Mouse (Mus musculus): ENCODE measurements at regions not wholly inside any gene's neighbourhood (a gene's known extent, or its start where the extent isn't known, plus 50 kb on each side); places are given as distances from the start of the nearest gene placed in this dataset.

DNA sequence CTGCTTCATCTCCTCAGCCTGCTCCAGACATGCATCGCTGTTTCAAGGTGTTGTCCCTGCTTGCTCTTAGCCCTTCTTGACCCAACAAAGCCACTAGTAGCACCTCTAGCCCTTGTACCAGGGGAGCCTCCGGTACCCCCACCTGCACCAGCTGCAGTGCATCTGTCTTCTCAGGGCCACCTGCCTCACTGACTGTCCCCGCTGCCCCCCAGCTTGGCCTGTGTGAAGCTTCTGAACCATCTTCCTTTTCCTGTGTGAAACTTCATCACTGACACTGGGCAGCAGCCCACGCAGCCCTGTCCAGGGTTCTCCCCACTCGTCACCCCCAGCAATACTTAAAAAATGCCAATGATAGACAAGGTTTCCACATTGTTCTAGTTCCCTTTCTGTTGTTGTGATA is 116.2 kb downstream of the Plxna1 start:
- WGBS: 93% methylated on average over 5 of the region's 5 CpGs
- ATAC-seq (ENCODE audit: low FRiP score, low read depth): no peak
- no peaks in the 10 kb centered on the region for H3K9me3 ChIP-seq
- H3K27me3 ChIP-seq: peaks cover 3% of the 10 kb centered on the region; the same call in 1 of the 2 replicates
- no peak overlapping the region for H3K4me2 ChIP-seq (replicated peaks)
- H3K4me1 ChIP-seq: peaks cover 19% of the 10 kb centered on the region
- H3K36me3 ChIP-seq: no peaks in the 10 kb centered on the region
- no peak overlapping the region for H3K4me3 ChIP-seq
- no peak overlapping the region for H3K9ac ChIP-seq (replicated peaks)
- H3K27ac ChIP-seq (replicated peaks): no peak overlapping the region

DNA sequence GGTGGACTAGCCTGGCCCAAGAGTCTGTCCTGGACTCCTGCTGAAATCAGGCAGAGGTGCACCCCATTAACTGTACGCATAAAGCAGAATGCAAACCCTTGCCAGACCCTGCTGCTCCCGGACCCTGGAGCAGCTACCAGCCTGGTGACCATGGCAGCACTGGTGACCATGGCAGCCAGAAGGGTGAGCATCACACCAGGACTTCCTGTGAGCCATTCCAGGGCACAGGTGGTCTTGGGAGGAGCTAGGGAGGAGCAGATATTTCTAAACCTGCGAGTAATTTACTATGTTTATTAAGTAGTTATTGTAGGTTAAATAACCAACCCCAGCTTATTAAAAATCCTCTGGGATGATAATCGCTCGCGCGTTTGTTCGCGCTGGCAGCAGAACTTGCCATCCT is 113.8 kb downstream of the Plxna1 start:
- H3K36me3 ChIP-seq: no peaks in the 10 kb centered on the region
- no peak overlapping the region for H3K27ac ChIP-seq (replicated peaks)
- no peaks in the 10 kb centered on the region for H3K9me3 ChIP-seq
- peaks cover 4% of the 10 kb centered on the region for H3K4me1 ChIP-seq
- WGBS: 88% methylated on average over 9 of the region's 9 CpGs
- no peak for ATAC-seq (ENCODE audit: low FRiP score, low read depth)
- no peak overlapping the region for H3K9ac ChIP-seq (replicated peaks)
- no peak overlapping the region for H3K4me3 ChIP-seq
- peaks cover 3% of the 10 kb centered on the region; the same call in 1 of the 2 replicates for H3K27me3 ChIP-seq
- no peak overlapping the region for H3K4me2 ChIP-seq (replicated peaks)

DNA sequence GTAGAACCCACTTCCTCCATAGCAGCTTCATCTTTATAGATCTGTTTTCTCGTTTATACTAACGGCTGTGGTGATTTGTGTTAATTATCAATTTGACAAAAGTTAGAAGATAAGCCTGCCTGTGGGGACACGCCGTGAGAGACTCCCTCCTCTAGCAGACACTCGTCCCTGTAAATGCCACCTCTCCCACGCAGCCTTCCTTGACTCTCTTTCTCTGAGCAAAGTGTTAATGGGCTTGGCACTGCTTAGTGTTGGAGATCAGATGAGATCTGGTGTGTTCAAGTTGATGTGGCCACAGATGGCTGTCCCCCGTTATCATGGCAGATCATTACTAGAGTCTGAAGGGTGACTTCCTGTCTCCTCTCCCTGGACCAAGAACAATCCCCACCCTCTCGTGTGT is 113.1 kb downstream of the Plxna1 start:
- H3K36me3 ChIP-seq: no peaks in the 10 kb centered on the region
- H3K27me3 ChIP-seq: peaks cover 3% of the 10 kb centered on the region; the same call in 1 of the 2 replicates
- H3K4me1 ChIP-seq: peaks cover 8% of the 10 kb centered on the region
- no peak overlapping the region for H3K27ac ChIP-seq (replicated peaks)
- H3K9ac ChIP-seq (replicated peaks): no peak overlapping the region
- ATAC-seq (ENCODE audit: low FRiP score, low read depth): no peak
- no peak overlapping the region for H3K4me3 ChIP-seq
- H3K9me3 ChIP-seq: no peaks in the 10 kb centered on the region
- WGBS: 82% methylated on average over 8 of the region's 8 CpGs
- no peak overlapping the region for H3K4me2 ChIP-seq (replicated peaks)

DNA sequence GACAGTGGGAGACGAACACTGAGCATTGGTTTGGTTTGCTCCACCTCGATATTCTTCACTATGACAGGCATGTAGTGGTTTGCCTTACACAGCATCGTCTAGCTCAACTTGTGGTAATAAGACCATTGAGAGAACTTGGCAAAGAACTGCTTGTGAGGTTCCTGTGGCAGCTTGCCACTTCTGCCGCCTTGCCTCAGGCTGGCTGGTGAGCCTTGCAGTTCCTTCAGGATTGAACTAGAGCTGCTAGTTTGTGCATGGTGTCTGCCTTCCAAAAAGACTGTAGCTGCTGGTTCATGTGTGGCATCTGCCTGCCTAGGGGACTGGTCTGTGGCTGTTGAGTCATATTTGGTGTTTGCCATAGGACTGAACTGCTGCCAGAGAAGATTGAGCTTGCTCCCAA is 110.8 kb downstream of the Plxna1 start:
- peaks cover 4% of the 10 kb centered on the region; the same call in 1 of the 2 replicates for H3K4me1 ChIP-seq
- H3K9me3 ChIP-seq: no peaks in the 10 kb centered on the region
- H3K4me3 ChIP-seq: no peak overlapping the region
- H3K27ac ChIP-seq (replicated peaks): no peak overlapping the region
- no peak overlapping the region for H3K9ac ChIP-seq (replicated peaks)
- H3K27me3 ChIP-seq: peaks cover 3% of the 10 kb centered on the region; the same call in 1 of the 2 replicates
- WGBS: 89% methylated on average over 4 of the region's 4 CpGs
- no peak for ATAC-seq (ENCODE audit: low FRiP score, low read depth)
- H3K4me2 ChIP-seq (replicated peaks): no peak overlapping the region
- no peaks in the 10 kb centered on the region for H3K36me3 ChIP-seq

DNA sequence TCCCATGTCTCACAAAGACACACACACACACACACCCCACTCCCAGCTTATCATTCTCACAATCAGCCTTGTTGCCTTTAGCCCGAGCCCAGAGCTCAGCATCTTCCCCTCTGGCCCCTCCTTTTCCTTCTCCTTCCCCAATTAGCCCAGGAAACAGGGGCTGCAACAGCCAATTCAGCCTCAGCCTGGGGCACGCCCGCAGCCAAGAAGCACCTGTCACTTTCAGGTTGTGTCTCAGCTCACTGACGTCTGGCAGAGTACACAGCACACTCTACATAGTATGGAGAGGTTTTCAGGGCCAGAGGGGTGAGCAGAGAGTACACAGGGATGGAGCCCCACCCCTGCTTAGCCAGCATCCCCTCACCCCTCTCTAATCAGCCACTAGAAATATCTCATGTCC is 106.4 kb downstream of the Plxna1 start:
- Histone ChIP-seq H3K27ac (replicated peaks) (no peak overlapping the region), H3K36me3 (no peaks in the 10 kb centered on the region), H3K9ac (replicated peaks) (no peak overlapping the region), H3K4me3 (no peak overlapping the region), H3K27me3 (peaks cover 4% of the 10 kb centered on the region; the same call in 1 of the 2 replicates), H3K4me1 (peaks cover 4% of the 10 kb centered on the region; the same call in 1 of the 2 replicates), H3K9me3 (no peaks in the 10 kb centered on the region), H3K4me2 (replicated peaks) (no peak overlapping the region)
- no peak for ATAC-seq (ENCODE audit: low FRiP score, low read depth)
- WGBS: 56% methylated on average over 4 of the region's 4 CpGs

DNA sequence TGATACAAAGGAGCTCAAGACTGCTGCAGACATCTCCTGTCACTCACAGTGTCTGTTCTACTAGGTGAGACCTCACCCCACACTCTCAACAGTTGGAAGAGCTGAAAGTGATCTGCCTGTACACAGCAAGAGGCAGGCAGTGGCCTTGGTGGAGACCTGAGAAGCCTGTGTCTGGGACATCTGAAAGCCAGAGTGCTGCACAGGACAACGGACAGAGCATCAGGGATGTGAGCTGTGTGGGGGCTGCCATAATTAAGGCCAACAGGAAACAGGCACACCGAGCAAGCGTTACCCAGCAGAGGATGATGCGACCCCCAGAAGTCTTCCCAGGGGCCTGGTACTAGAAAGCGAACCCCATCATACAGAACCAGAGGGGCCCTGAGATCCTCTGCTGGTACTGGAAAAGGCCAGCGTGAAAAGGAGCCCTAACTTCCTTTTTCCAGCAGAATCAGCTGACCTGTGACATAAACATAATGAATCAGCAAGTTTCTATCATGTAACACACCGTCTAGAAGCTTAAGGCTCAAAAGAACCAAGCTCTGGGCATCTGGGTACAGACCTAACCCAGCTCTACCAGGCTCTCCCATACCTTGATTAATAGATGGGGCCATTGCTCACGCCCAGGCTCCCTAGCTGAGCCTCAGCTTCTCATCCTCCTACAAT is 105.7 kb downstream of the Plxna1 start:
- Histone ChIP-seq H3K9ac (replicated peaks) (no peak overlapping the region), H3K4me3 (no peak overlapping the region), H3K4me1 (peaks cover 4% of the 10 kb centered on the region; the same call in 1 of the 2 replicates), H3K27me3 (peaks cover 4% of the 10 kb centered on the region; the same call in 1 of the 2 replicates), H3K4me2 (replicated peaks) (no peak overlapping the region), H3K36me3 (no peaks in the 10 kb centered on the region), H3K9me3 (no peaks in the 10 kb centered on the region), H3K27ac (replicated peaks) (0 out of 2 replicates have a peak overlapping the region, but pooled peaks have one; percentile 6)
- no peak for ATAC-seq (ENCODE audit: low FRiP score, low read depth)
- 81% methylated on average over 8 of the region's 8 CpGs for WGBS

DNA sequence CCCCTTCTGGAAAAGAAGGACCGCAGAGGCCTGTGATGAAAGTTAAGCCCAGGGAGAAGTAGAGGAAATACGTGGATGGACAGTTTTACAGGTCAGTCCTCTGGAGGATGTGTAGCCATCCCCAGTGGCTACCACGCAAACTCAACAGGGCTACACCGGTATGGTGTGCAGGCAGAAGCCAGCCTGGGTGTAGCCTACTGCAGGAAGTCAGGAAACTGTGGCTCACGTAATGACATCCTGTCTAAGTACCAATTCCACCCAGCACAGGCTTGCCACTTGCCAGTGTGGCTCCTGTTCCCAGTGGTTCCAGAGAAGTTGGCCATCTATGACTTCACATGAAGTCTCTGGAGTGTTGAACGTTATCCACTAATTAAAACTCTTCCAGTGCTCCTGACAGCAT is 105.0 kb downstream of the Plxna1 start:
- Histone ChIP-seq H3K36me3 (no peaks in the 10 kb centered on the region), H3K9ac (replicated peaks) (no peak overlapping the region), H3K4me1 (peaks cover 4% of the 10 kb centered on the region; the same call in 1 of the 2 replicates), H3K4me2 (replicated peaks) (no peak overlapping the region), H3K27me3 (peaks cover 4% of the 10 kb centered on the region; the same call in 1 of the 2 replicates), H3K9me3 (no peaks in the 10 kb centered on the region), H3K27ac (replicated peaks) (no peak overlapping the region), H3K4me3 (no peak overlapping the region)
- no peak for ATAC-seq (ENCODE audit: low FRiP score, low read depth)
- WGBS: 87% methylated on average over 6 of the region's 6 CpGs

DNA sequence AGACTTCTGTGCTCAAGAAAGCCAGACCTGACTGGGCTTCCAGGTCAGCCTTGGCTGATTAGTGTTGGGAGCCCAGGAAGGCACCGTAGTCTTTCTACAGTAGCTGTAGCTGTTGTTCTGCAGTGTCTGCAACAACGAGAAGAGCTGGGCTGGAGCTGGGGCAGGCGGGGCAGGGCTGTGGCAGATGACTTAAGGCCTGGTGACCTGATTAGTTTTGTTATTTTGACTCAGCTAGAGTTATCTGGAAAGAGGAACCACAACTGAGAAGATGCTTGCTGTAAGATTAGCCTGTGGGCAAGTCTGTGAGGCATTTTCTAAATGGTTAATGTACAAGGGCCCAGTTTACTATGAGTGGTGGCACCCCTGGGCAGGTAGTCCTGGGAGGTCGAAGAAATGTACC is 104.3 kb downstream of the Plxna1 start:
- ATAC-seq (ENCODE audit: low FRiP score, low read depth): no peak
- WGBS: 84% methylated on average over 4 of the region's 4 CpGs

DNA sequence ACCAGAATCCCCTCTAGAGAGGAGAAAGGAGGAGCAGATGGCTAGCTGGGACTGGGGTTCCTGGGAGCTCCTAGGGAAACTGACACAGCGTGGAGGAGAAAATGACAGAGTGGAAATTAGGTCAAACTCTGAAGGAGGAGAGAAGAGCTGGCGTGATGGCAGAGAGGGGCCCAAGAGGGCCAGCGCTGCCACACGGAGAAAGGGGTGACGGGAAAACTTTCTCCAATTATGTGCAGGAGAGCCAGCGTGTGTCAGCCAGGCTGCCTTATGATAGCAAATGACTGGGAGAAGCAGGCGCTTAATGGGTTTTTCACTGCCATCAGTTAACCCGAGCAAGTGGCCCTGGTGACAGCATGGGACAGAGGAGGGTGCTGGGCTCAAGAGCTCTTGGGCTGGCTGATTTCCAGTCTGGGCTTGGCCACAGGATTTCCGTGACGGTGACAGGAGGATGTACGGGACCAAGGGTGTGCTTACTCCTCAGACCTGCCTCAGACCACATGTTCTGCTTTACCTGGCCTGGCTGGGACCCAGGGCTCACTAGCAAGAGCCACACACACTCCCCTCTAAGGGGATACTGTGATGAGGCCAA is 102.9 kb downstream of the Plxna1 start:
- H3K9me3 ChIP-seq: no peaks in the 10 kb centered on the region

More for the DNA sequence above, 104.3 kb downstream of the Plxna1 start:
- Histone ChIP-seq H3K27me3 (peaks cover 4% of the 10 kb centered on the region; the same call in 1 of the 2 replicates), H3K4me1 (peaks cover 4% of the 10 kb centered on the region; the same call in 1 of the 2 replicates), H3K36me3 (no peaks in the 10 kb centered on the region), H3K27ac (replicated peaks) (no peak overlapping the region), H3K9me3 (no peaks in the 10 kb centered on the region), H3K4me2 (replicated peaks) (no peak overlapping the region), H3K4me3 (no peak overlapping the region), H3K9ac (replicated peaks) (no peak overlapping the region)

DNA sequence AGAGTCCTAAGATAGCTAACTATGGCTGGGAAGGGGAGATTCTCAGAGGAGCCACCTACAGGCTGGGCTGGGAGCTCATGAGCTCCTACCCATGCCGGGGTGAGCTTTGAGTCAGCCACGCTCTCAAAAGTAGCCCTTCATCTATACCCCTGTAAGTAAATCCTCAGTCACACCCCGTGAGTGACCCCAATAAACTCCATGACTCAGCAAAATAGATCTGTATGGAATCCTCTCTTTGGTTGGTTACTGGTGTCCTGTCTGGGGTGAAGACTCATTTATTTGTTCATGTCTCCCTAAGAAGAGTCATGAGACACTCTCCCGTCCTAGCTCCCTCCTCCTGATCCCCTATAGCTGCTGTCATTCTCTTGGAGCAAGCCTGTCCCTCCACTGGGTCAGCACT is 99.5 kb downstream of the Plxna1 start:
- no peak overlapping the region for H3K4me3 ChIP-seq
- no peak overlapping the region for H3K9ac ChIP-seq (replicated peaks)
- no peaks in the 10 kb centered on the region for H3K4me1 ChIP-seq
- 74% methylated on average over 4 of the region's 4 CpGs for WGBS
- no peaks in the 10 kb centered on the region for H3K36me3 ChIP-seq
- no peaks in the 10 kb centered on the region for H3K9me3 ChIP-seq
- no peak overlapping the region for H3K27ac ChIP-seq (replicated peaks)
- H3K4me2 ChIP-seq (replicated peaks): no peak overlapping the region
- no peak for ATAC-seq (ENCODE audit: low FRiP score, low read depth)
- peaks cover 1% of the 10 kb centered on the region; the same call in 1 of the 2 replicates for H3K27me3 ChIP-seq

More for the DNA sequence above, 102.9 kb downstream of the Plxna1 start:
- no peaks in the 10 kb centered on the region for H3K36me3 ChIP-seq
- peaks cover 4% of the 10 kb centered on the region; the same call in 1 of the 2 replicates for H3K27me3 ChIP-seq
- no peak overlapping the region for H3K27ac ChIP-seq (replicated peaks)
- no peak overlapping the region for H3K4me2 ChIP-seq (replicated peaks)
- H3K4me1 ChIP-seq: no peaks in the 10 kb centered on the region
- WGBS: 81% methylated on average over 11 of the region's 11 CpGs
- no peak overlapping the region for H3K4me3 ChIP-seq
- H3K9ac ChIP-seq (replicated peaks): no peak overlapping the region
- ATAC-seq (ENCODE audit: low FRiP score, low read depth): no peak

DNA sequence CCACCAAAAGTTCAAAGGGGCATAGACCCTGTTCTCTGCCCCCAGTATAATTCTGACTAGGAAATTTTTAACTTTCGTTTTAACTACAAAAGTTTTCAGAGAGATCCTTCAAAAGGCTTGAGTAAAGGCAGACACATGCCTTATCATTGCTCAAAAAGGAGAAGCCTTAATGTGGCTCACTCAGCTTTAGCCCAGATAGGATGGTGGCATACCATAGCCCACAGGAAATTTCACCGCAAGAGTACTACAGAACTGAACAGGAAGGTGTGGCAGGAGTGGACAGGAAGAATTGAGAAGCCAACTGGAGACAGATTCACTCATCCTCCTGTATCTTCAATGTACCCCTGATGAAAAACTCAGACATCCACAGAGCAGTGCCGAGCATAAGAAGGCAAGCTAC is 97.1 kb downstream of the Plxna1 start:
- H3K27me3 ChIP-seq: peaks cover 3% of the 10 kb centered on the region; the same call in 1 of the 2 replicates

More for the DNA sequence above, 97.1 kb downstream of the Plxna1 start:
- no peaks in the 10 kb centered on the region for H3K36me3 ChIP-seq
- no peak for ATAC-seq (ENCODE audit: low FRiP score, low read depth)
- WGBS: 85% methylated on average over 3 of the region's 3 CpGs
- no peak overlapping the region for H3K9ac ChIP-seq (replicated peaks)
- no peak overlapping the region for H3K4me3 ChIP-seq
- no peaks in the 10 kb centered on the region for H3K4me1 ChIP-seq
- H3K27ac ChIP-seq (replicated peaks): no peak overlapping the region
- H3K4me2 ChIP-seq (replicated peaks): no peak overlapping the region
- no peaks in the 10 kb centered on the region for H3K9me3 ChIP-seq
